ENCODE assay signal across 9 mouse cellular contexts in genomic region chr6:128124222-128124971, GRCm38 (mm10). TPM values are rescaled to one million over a fixed set of nuclear protein-coding genes. Genes with fewer than 3 reads are reported as not detected.
DNase-seq lines count a peak whose midpoint lies in the region; ATAC-seq and TF ChIP-seq lines count a peak whose summit lies in the region.
"Had no signal": no experiment of that assay in that cellular context is flagged by ENCODE, and none has a peak within 500 bp of the region (broad histone marks: within the 10 kb centered on the region; RNA-seq: fewer than 3 reads in every experiment).

No protein-coding gene starts in this region.

- 63% methylated on average over 10 of the region's 10 CpGs for WGBS in embryonic facial prominence, embryonic 13.5 days
- WGBS in intestine, embryonic 14.5 days: 61% methylated on average over 10 of the region's 10 CpGs
- 54% methylated on average over 10 of the region's 10 CpGs for WGBS in liver, embryonic 13.5 days (ENCODE audit: insufficient replicate concordance)
- 75% methylated on average over 10 of the region's 10 CpGs for WGBS in hindbrain, embryonic 11.5 days
- 88% methylated on average over 10 of the region's 10 CpGs for WGBS in thymus, adult 2 months
- WGBS in hindbrain, embryonic 12.5 days: 77% methylated on average over 10 of the region's 10 CpGs

- peak overlapping the region; percentile 39; the same call in 1 of the 2 replicates for H3K27ac ChIP-seq in embryonic facial prominence, embryonic 13.5 days
- H3K27ac ChIP-seq in intestine, embryonic 14.5 days (ENCODE audit: low read depth): peak overlapping the region; percentile 38
- H3K27ac ChIP-seq in liver, embryonic 13.5 days: 0 out of 2 replicates have a peak overlapping the region, but pooled peaks have one; percentile 4
- no peak overlapping the region for H3K27ac ChIP-seq in hindbrain, embryonic 11.5 days (ENCODE audit: low read depth, low read length)
- H3K27ac ChIP-seq in thymus, adult 2 months (ENCODE audit: control insufficient read depth, insufficient read depth, low read length): no peak overlapping the region
- no peak overlapping the region for H3K27ac ChIP-seq in hindbrain, embryonic 12.5 days
- H3K27ac ChIP-seq: limb, embryonic 15.5 days had no signal

- TF ChIP-seq CTCF in thymus, adult 2 months (IDR thresholded peaks at IDR 0.05; ENCODE audit: borderline replicate concordance, control insufficient read depth, extremely low read depth, insufficient read depth, low read length, poor library complexity): no peak

- H3K4me2 ChIP-seq in embryonic facial prominence, embryonic 13.5 days: no peak overlapping the region
- no peak overlapping the region for H3K4me2 ChIP-seq in intestine, embryonic 14.5 days (ENCODE audit: low read length)
- H3K4me2 ChIP-seq in liver, embryonic 13.5 days: no peak overlapping the region
- H3K4me2 ChIP-seq in hindbrain, embryonic 11.5 days (replicated peaks; ENCODE audit: low read depth, low read length): no peak overlapping the region
- no peak overlapping the region for H3K4me2 ChIP-seq in hindbrain, embryonic 12.5 days (replicated peaks)
- H3K4me2 ChIP-seq: limb, embryonic 15.5 days had no signal

- peaks cover 13% of the 10 kb centered on the region; the same call in 1 of the 2 replicates for H3K36me3 ChIP-seq in embryonic facial prominence, embryonic 13.5 days
- H3K36me3 ChIP-seq in intestine, embryonic 14.5 days (ENCODE audit: control insufficient read depth, insufficient read depth, low read length): 0 out of 2 replicates have a peak, but pooled peaks cover 3% of the 10 kb centered on the region
- no peaks in the 10 kb centered on the region for H3K36me3 ChIP-seq in liver, embryonic 13.5 days
- H3K36me3 ChIP-seq in hindbrain, embryonic 11.5 days (ENCODE audit: control insufficient read depth, insufficient read depth, low read length): no peaks in the 10 kb centered on the region
- H3K36me3 ChIP-seq in thymus, adult 2 months (ENCODE audit: control insufficient read depth, insufficient read depth, low read length): no peaks in the 10 kb centered on the region
- H3K36me3 ChIP-seq in hindbrain, embryonic 12.5 days: no peaks in the 10 kb centered on the region

- no peak overlapping the region for H3K4me3 ChIP-seq in embryonic facial prominence, embryonic 13.5 days
- no peak overlapping the region for H3K4me3 ChIP-seq in intestine, embryonic 14.5 days (ENCODE audit: low read depth, low read length)
- no peak overlapping the region for H3K4me3 ChIP-seq in liver, embryonic 13.5 days (replicated peaks)
- no peak overlapping the region for H3K4me3 ChIP-seq in hindbrain, embryonic 11.5 days (ENCODE audit: low read depth, low read length)
- H3K4me3 ChIP-seq in thymus, adult 2 months (ENCODE audit: control insufficient read depth, insufficient read depth, low read length): no peak overlapping the region
- H3K4me3 ChIP-seq in hindbrain, embryonic 12.5 days: no peak overlapping the region
- H3K4me3 ChIP-seq: limb, embryonic 15.5 days had no signal

- intact Hi-C loops in left cerebral cortex, postnatal 4 days (cut with DNase I): no loop called here

- no peak for TF ChIP-seq POLR2A in thymus, adult 2 months (IDR thresholded peaks at IDR 0.05; ENCODE audit: control insufficient read depth, extremely low read depth, insufficient read depth, low read length, poor library complexity)

- H3K4me1 ChIP-seq in embryonic facial prominence, embryonic 13.5 days: peaks cover 78% of the 10 kb centered on the region
- peaks cover 30% of the 10 kb centered on the region for H3K4me1 ChIP-seq in intestine, embryonic 14.5 days (replicated peaks; ENCODE audit: control insufficient read depth, insufficient read depth, low read length)
- peaks cover 52% of the 10 kb centered on the region for H3K4me1 ChIP-seq in liver, embryonic 13.5 days (replicated peaks)
- 0 out of 2 replicates have a peak, but pooled peaks cover 2% of the 10 kb centered on the region for H3K4me1 ChIP-seq in hindbrain, embryonic 11.5 days (replicated peaks; ENCODE audit: control insufficient read depth, insufficient read depth, low read length)
- H3K4me1 ChIP-seq in thymus, adult 2 months (replicated peaks; ENCODE audit: control insufficient read depth, insufficient read depth, low read length): no peaks in the 10 kb centered on the region
- peaks cover 34% of the 10 kb centered on the region for H3K4me1 ChIP-seq in hindbrain, embryonic 12.5 days

- H3K9ac ChIP-seq in embryonic facial prominence, embryonic 13.5 days: no peak overlapping the region
- H3K9ac ChIP-seq in intestine, embryonic 14.5 days (ENCODE audit: low read length): no peak overlapping the region
- H3K9ac ChIP-seq in liver, embryonic 13.5 days: no peak overlapping the region
- H3K9ac ChIP-seq in hindbrain, embryonic 11.5 days (ENCODE audit: low read depth, low read length): no peak overlapping the region
- H3K9ac ChIP-seq in hindbrain, embryonic 12.5 days: no peak overlapping the region
- H3K9ac ChIP-seq: limb, embryonic 15.5 days had no signal

- H3K9me3 ChIP-seq in embryonic facial prominence, embryonic 13.5 days: no peaks in the 10 kb centered on the region
- H3K9me3 ChIP-seq in intestine, embryonic 14.5 days (ENCODE audit: control insufficient read depth, low read length): no peaks in the 10 kb centered on the region
- H3K9me3 ChIP-seq in liver, embryonic 13.5 days (replicated peaks): no peaks in the 10 kb centered on the region
- no peaks in the 10 kb centered on the region for H3K9me3 ChIP-seq in hindbrain, embryonic 11.5 days (ENCODE audit: control insufficient read depth, low read length)
- no peaks in the 10 kb centered on the region for H3K9me3 ChIP-seq in hindbrain, embryonic 12.5 days (replicated peaks)
- H3K9me3 ChIP-seq: limb, embryonic 15.5 days had no signal

- H3K27me3 ChIP-seq in embryonic facial prominence, embryonic 13.5 days: no peaks in the 10 kb centered on the region
- no peaks in the 10 kb centered on the region for H3K27me3 ChIP-seq in intestine, embryonic 14.5 days (replicated peaks; ENCODE audit: control insufficient read depth, insufficient read depth, low read length)
- no peaks in the 10 kb centered on the region for H3K27me3 ChIP-seq in liver, embryonic 13.5 days
- H3K27me3 ChIP-seq in hindbrain, embryonic 11.5 days (ENCODE audit: control insufficient read depth, insufficient read depth, low read length): no peaks in the 10 kb centered on the region
- no peaks in the 10 kb centered on the region for H3K27me3 ChIP-seq in thymus, adult 2 months (ENCODE audit: control insufficient read depth, insufficient read depth, low read length)
- H3K27me3 ChIP-seq in hindbrain, embryonic 12.5 days: no peaks in the 10 kb centered on the region
- H3K27me3 ChIP-seq: limb, embryonic 15.5 days had no signal

- peak; percentile 39 for DNase-seq in 3134 (ENCODE audit: extremely low read depth, insufficient read length, low spot score)
- no peak for DNase-seq in intestine, embryonic 14.5 days (ENCODE audit: low spot score)
- no peak for DNase-seq in liver, embryonic 13.5 days
- DNase-seq in hindbrain, embryonic 11.5 days (ENCODE audit: low spot score): no peak
- DNase-seq in thymus, adult 2 months: no peak
- DNase-seq in left cerebral cortex, postnatal 4 days: no peak

- ATAC-seq in embryonic facial prominence, embryonic 13.5 days (ENCODE audit: insufficient number of reproducible peaks, insufficient read depth, low FRiP score, low TSS enrichment, low read depth): no peak
- no peak for ATAC-seq in intestine, embryonic 14.5 days (replicated peaks; ENCODE audit: low FRiP score, low TSS enrichment, low read depth)
- ATAC-seq in liver, embryonic 13.5 days (ENCODE audit: low read depth): peak; percentile 63
- ATAC-seq in hindbrain, embryonic 11.5 days (ENCODE audit: low FRiP score): no peak
- ATAC-seq in hindbrain, embryonic 12.5 days (ENCODE audit: low FRiP score): no peak

RNA-seq across cellular contexts. Expression of gene Tspan9, which starts 19.0 kb away (rescaled TPM):
- 115 and 116 TPM in 2 replicates for polyA plus RNA-seq in embryonic facial prominence, embryonic 13.5 days (2015; fragmentation: Nextera tagmentation; extraction: Ambion mirVana)
- polyA plus RNA-seq in intestine, embryonic 14.5 days (2014; fragmentation: Nextera tagmentation; extraction: Ambion mirVana): 110 and 113 TPM in 2 replicates
- polyA plus RNA-seq in liver, embryonic 13.5 days (2015; fragmentation: Nextera tagmentation; extraction: Ambion mirVana): 16.9 and 27.3 TPM in 2 replicates
- polyA plus RNA-seq in hindbrain, embryonic 11.5 days (2014; fragmentation: Nextera tagmentation; extraction: Ambion mirVana): 46.2 and 48.9 TPM in 2 replicates
- 33.3 and 36.7 TPM in 2 replicates for polyA plus RNA-seq in thymus, adult 2 months (2012; rRNA removed)
- polyA plus RNA-seq in hindbrain, embryonic 12.5 days (2016; fragmentation: Nextera tagmentation; extraction: Ambion mirVana): 63.4 and 71.6 TPM in 2 replicates
- 10 to 100 TPM; 69.5 to 78.5 TPM for total RNA-seq in left cerebral cortex, postnatal 4 days (2021)

Comparison
In these comparisons a context has a peak if more than half of its experiments do, and no peak if none do; other contexts are left out.
1. H3K27ac ChIP-seq: peak in embryonic facial prominence, embryonic 13.5 days (single experiment), intestine, embryonic 14.5 days (single experiment) and liver, embryonic 13.5 days (single experiment); none in hindbrain, embryonic 11.5 days (single experiment), thymus, adult 2 months (single experiment) and hindbrain, embryonic 12.5 days (single experiment).